Mouse (Mus musculus) gastrocnemius, adult 2 months (tissue): ENCODE measurements at regions not wholly inside any gene's neighbourhood (a gene's known extent, or its start where the extent isn't known, plus 50 kb on each side); places are given as distances from the start of the nearest gene placed in this dataset.

ENCODE experiments used
- DNase-seq: peaks from one replicate; pipeline ENCODE4 v3.0.0; 2022
- H3K27ac ChIP-seq: fragments of 200-600 bp; 2 replicates; pipeline ENCODE4 v1.8.1; 2022; ENCODE audit warnings: mild to moderate bottlenecking
- H3K4me3 ChIP-seq: fragments of 200-600 bp; 2 replicates; pipeline ENCODE4 v1.8.1; 2022; ENCODE audit warnings: mild to moderate bottlenecking, moderate library complexity
- CTCF ChIP-seq: fragments of 200-600 bp; IDR thresholded peaks from 2 replicates; pipeline ENCODE4 v1.8.1; 2022; ENCODE audit warnings: antibody characterized with exemption, mild to moderate bottlenecking, moderate library complexity
- intact Hi-C: fragments of 180-260 bp; cut with DNase I; formaldehyde crosslinking; loops from one replicate; pipeline ENCODE4 v1.15.1; 2025

GRCm38 (mm10) chr4:55293347-55294079 is 56.3 kb upstream of the Rad23b start:
- Histone ChIP-seq H3K4me3 (no peak overlapping the region), H3K27ac (no peak overlapping the region)
- intact Hi-C loops, result no loop called here
- TF ChIP-seq CTCF, result no peak
- DNase-seq, result no peak

- peak; percentile 48 for DNase-seq
Measured at GRCm38 (mm10) chr4:55294255-55294687, 55.6 kb upstream of the Rad23b start.

GRCm38 (mm10) chr4:55297841-55298240 is 52.0 kb upstream of the Rad23b start:
- TF ChIP-seq CTCF, result no peak
- Histone ChIP-seq H3K4me3 (no peak overlapping the region), H3K27ac (no peak overlapping the region)
- DNase-seq, result no peak
- intact Hi-C loops, result no loop called here

More at GRCm38 (mm10) chr4:55294255-55294687, 55.6 kb upstream of the Rad23b start:
- Histone ChIP-seq H3K4me3 (peak overlapping the region; percentile 56), H3K27ac (no peak overlapping the region; the same call in 1 of the 2 replicates)
- TF ChIP-seq CTCF, result no peak
- intact Hi-C loops, result no loop called here
